Mouse (Mus musculus) E14TG2a.4 (cell line): ENCODE measurements around the gene Nmrk1.

ENCODE experiments used
- H3K27me3 ChIP-seq: 2 replicates; pipeline ENCODE4 v1.6.1; 2014; ENCODE audit warnings: low read length, control low read depth; ENCODE audit not compliant: insufficient read depth
- H3K36me3 ChIP-seq: 2 replicates; pipeline ENCODE4 v1.6.1; 2014; ENCODE audit warnings: low read length, control low read depth; ENCODE audit not compliant: insufficient read depth
- H3K4me1 ChIP-seq: replicated peaks from 2 replicates; pipeline ENCODE4 v1.6.1; 2014; ENCODE audit warnings: low read depth, low read length, control low read depth
- H3K4me3 ChIP-seq: replicated peaks from 2 replicates; pipeline ENCODE4 v1.5.1; 2014; ENCODE audit warnings: mild to moderate bottlenecking, low read length
- H3K9me3 ChIP-seq: 2 replicates; pipeline ENCODE4 v1.6.1; 2014; ENCODE audit warnings: low read length, control low read depth
- CTCF ChIP-seq: conservative IDR thresholded peaks from 2 replicates; pipeline ENCODE4 v1.5.1; 2014; ENCODE audit warnings: low read length
- NANOG ChIP-seq: IDR thresholded peaks from 2 replicates; pipeline ENCODE4 v1.6.1; 2014; ENCODE audit warnings: borderline replicate concordance, low read length, mixed read lengths
- POU5F1 ChIP-seq: IDR thresholded peaks from 2 replicates; pipeline ENCODE4 v1.6.1; 2014; ENCODE audit warnings: low read length, borderline replicate concordance

The Nmrk1 gene

GRCm38 (mm10) chr19:18692768-18693167, 61.0 kb downstream of the Nmrk1 start:
- no peak overlapping the region for H3K4me3 ChIP-seq
- no peaks in the 10 kb centered on the region for H3K9me3 ChIP-seq

GRCm38 (mm10) chr19:18695116-18695515, 63.4 kb downstream of the Nmrk1 start:
- TF ChIP-seq POU5F1 (no peak), NANOG (no peak), CTCF (no peak)
- peaks cover 20% of the 10 kb centered on the region for H3K4me1 ChIP-seq
- H3K27me3 ChIP-seq = no peaks in the 10 kb centered on the region
- no peaks in the 10 kb centered on the region for H3K9me3 ChIP-seq
- H3K36me3 ChIP-seq = peaks cover 80% of the 10 kb centered on the region
- no peak overlapping the region for H3K4me3 ChIP-seq

More at GRCm38 (mm10) chr19:18692768-18693167, 61.0 kb downstream of the Nmrk1 start:
- TF ChIP-seq POU5F1 (no peak), CTCF (no peak), NANOG (no peak)
- Histone ChIP-seq H3K4me1 (peaks cover 29% of the 10 kb centered on the region), H3K36me3 (peaks cover 82% of the 10 kb centered on the region), H3K27me3 (no peaks in the 10 kb centered on the region)

GRCm38 (mm10) chr19:18695552-18695951, 63.8 kb downstream of the Nmrk1 start:
- Histone ChIP-seq H3K27me3 (no peaks in the 10 kb centered on the region), H3K4me1 (peaks cover 18% of the 10 kb centered on the region), H3K36me3 (peaks cover 80% of the 10 kb centered on the region), H3K9me3 (no peaks in the 10 kb centered on the region), H3K4me3 (no peak overlapping the region)
- no peak for TF ChIP-seq CTCF
- TF ChIP-seq POU5F1 = no peak
- TF ChIP-seq NANOG = no peak
